Mouse (Mus musculus) olfactory bulb, adult 2 months (tissue): ENCODE data around the gene M6pr.

Experiments
- CTCF ChIP-seq: fragments of 200-500 bp; IDR thresholded peaks from 2 replicates; pipeline ENCODE4 v1.5.1; 2012; ENCODE audit warnings: low read depth, mild to moderate bottlenecking, low read length, moderate library complexity; ENCODE audit not compliant: insufficient read depth
- POLR2A ChIP-seq: fragments of 200-500 bp; IDR thresholded peaks from 2 replicates; pipeline ENCODE4 v1.6.1; 2012; ENCODE audit warnings: mild to moderate bottlenecking, low read depth, low read length, moderate library complexity; ENCODE audit not compliant: insufficient read depth

GRCm38 (mm10) chr6:122293121-122293520 lies 15.4 kb upstream of the M6pr start:
- TF ChIP-seq CTCF (no peak), POLR2A (no peak)
